Mouse (Mus musculus) urinary bladder, postnatal 36 days (tissue): ENCODE data around the gene Smpx.
A peak's percentile ranks its signal among the peaks of the same experiment; 100 is the strongest.

ENCODE experiments used
- DNase-seq, 2 experiments: peaks; one replicate each; pipeline ENCODE4 v3.0.0; 2022; ENCODE audit warnings: low spot score in 2 of 2, mixed read lengths in 1 of 2

Smpx gene

GRCm38 (mm10) chrX:157698862-157699261 is at the start of gene Smpx:
TSS of gene Smpx (plus strand) at chrX:157698910.
- DNase-seq = no peak

GRCm38 (mm10) chrX:157655047-157655446 is 43.7 kb upstream of the Smpx start:
- DNase-seq = no peak

- DNase-seq = no peak
Measured at GRCm38 (mm10) chrX:157657356-157657755, 41.4 kb upstream of the Smpx start.

GRCm38 (mm10) chrX:157671820-157672219 is 26.9 kb upstream of the Smpx start:
- DNase-seq = no peak

DNA sequence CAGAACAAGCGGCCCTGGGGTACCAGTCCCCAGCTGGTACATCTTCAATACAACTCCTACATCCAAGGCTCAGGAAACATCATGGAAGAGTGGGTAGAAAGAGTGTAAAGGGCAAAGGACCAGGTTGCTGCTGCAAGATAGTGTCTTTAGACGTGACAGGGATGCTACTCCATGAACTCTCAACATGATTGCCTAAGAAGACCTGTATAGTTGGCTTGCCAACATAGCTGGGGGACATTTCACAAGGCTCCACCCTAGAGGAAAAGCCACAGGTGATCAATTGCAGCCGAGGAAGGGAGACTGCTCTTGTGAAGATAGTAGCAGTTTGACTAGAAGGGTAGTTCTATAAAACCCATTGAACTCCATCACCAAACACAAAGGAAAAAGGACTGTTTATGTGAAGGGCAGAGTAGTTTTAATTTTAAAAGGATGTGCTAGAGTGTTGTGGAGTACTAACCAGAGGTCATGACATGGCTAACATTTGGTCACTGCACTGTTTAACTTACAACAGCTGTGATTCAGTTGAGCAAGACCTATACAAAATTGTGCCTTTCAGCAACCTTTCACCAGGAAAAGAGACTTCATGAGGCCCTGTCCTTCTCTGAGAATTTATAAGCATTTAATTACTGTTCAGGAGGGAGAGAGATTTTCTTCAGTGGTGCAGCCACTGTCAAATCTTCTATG is 23.9 kb upstream of the Smpx start:
- DNase-seq = no peak

- DNase-seq = no peak
Measured at GRCm38 (mm10) chrX:157691186-157691585, 7.5 kb upstream of the Smpx start.

DNA sequence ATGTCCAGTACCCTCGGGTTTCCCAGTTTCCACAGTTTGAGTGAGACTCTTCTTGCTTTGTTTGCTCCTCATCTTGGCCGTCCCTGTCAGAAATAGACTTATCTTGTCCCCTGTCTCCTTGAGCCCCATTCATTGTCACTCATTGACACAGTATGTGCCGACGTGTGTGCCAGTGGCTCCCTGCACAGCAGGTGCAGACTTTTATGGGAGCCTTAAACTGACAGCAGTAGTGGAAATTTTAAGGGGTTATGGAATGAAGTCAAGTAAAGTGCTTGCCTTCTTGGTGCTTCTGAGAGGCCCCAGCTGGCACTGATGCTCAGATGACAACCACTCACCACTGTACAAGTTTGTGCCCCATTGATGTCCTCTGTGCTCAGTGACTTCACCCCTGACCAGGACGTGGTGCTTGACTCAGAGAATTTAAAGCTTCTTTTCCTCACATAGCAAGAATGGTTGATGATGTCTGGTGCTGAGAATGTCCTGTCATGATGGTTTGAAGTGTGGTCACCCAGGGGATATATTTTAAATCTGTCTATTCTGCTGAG is 1.0 kb upstream of the Smpx start:
- no peak for DNase-seq

DNA sequence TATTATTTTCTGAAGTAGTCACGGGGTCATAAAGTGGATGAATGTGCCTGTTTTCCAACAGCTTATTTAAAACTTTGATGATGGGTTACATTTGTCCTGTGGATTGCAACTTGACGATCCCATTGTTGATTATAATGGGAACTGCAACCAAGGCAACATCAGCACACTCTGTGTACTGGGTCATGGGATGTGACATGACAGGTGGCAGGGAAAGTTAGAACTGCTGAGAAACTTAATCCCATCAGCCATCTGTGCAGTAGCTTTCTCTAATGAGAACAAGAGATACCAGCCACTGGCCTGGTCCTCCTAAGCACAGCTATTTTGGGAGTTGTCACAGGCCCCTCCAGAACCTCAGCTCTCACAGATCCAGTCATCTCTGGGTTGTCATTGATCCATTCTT is 8.5 kb downstream of the Smpx start:
- DNase-seq = no peak

DNA sequence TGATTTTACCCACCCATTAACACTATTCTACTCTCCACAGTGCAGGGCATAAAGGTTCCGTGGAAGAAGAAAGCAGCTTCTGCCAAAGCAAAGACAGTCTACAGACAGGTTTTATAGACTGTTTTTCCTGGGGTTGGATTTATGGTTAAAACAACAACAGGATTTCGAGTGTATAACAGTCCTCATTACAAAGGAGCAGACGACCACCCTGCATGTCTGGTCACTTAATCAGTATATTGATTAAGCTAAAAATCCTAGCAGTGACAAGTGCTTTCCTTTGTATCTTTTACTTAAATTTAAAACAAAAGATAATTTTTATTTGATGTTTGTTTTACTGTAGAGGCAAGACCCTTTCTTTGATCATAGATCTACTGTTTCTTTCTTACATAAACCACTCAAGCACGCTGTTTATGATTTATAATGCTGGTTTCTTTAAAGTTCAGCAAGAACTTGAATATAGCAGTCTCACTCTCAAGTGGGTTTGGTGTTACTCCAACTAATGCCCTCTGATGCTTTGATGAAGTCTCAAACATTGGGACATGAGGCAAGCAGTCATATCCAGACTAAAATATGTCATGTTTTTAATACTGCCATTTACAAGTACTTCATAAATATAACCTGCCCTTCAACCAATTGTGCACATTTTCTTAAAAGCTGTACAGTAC is 10.0 kb downstream of the Smpx start:
- DNase-seq = no peak

DNA sequence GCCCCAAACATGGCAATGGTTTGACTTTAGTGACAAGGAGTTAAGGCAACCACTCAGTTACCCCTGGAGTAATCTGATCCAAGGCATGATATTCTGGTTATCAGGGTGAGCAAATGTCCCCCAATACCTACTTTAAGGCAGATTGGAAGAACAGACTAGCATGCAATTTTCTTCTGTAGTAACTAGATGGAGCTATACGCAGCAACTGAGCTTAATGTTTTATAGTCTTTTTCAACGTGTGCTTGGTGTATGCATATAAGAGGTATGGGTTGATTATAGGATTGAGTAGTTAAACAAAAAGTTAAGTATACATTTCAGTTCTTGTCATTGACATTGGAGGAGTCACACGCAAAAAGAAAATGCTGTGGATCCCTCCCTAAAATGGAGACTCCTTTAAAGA is 21.2 kb downstream of the Smpx start:
- DNase-seq = no peak

- DNase-seq = no peak
Measured at GRCm38 (mm10) chrX:157730622-157731341, 32.1 kb downstream of the Smpx start.

- peak; percentile 11 to 47 for DNase-seq
Measured at GRCm38 (mm10) chrX:157731658-157732314, 33.1 kb downstream of the Smpx start.

- DNase-seq = no peak
Measured at GRCm38 (mm10) chrX:157732346-157732745, 33.6 kb downstream of the Smpx start.

DNA sequence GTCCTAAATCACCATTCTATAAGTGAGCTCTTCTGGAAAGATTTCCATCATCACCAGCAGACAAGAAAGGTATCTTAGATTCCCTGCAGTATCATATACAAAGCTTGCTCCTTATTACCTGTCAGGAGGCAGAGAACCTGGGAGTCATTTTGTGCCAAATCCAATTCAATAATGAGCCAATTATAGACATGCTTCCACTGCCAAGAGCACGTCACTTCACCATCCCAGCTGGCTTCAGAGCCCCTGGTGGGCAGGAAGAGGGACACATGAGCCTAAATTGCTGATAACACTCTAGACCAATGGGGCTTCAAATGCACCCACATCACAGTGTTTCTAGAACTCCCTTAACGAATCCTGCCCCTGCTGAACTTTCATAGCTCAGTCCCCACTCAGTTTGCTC is 35.1 kb downstream of the Smpx start:
- no peak for DNase-seq

GRCm38 (mm10) chrX:157734341-157734740 is 35.6 kb downstream of the Smpx start:
- no peak for DNase-seq

DNA sequence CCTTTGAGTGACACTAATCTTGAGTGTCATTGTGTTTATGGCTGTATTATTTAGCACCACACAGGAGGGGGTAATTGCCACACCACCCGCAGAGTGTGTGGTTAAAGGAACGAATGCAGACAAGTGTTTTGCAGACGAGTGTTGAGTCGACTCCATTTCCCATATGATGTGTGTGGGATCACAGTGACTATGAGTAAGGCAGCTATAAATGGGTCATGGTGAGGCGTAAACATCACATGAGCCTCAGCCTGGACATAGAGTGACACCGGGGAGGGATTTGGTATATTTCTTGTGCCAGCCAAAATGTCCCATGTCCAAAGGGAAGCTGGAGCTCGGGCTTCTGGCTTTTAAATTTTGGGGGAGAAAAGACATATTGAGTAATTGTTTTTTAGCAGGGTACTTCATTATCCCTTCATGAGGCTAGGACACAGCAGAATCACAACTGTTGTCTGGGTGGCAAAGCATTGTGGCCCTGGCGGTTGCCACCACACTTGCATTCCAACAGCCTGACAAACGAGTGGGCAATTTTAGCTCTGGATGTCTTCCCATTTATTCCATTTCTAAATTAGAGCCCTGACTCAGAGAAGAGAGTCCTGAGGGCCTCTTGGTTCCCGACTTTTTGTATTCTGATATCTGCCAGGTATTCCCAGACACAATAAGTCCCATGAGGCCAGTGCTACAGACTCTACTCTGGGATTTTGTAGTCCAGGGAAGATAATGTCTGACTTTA is 49.3 kb downstream of the Smpx start:
- DNase-seq = no peak

DNA sequence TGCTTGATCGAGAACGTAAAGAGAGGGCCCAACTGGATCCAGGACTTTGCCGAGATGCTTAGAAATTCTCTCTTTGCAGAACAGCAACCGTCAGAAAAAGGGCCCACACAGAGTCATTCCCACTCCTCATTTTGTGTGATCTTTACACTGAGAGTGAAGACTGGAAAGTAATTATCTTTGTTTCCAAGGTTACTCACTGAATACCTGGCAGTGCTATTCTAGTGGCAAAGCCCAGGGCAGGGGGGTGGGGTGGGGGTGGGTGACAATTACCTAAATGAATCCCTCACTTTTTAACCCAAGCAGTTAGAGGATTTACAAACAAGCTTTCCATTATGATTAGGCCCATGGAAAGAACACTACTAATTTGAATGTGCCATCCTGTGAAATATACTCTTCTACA is 55.8 kb downstream of the Smpx start:
- DNase-seq = no peak

DNA sequence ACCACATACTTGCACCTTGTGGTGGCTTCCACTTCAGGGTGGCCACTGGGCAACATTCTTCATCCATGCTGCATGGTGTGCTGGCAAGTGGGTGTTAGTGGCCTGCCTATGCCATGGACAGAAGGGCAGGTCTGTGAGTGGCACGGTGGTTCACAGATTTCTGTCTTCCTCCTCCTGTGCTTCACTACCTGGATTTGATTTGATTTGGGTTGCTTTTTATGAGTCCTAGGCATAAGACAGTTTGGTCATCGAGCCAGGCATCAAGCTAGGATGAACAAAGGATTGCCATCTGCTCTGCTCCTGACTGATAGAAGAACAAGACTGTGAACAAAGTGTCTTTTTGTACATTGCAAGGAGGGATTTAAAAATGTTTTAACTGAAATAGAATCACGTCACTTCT is 63.8 kb downstream of the Smpx start:
- DNase-seq = no peak

DNA sequence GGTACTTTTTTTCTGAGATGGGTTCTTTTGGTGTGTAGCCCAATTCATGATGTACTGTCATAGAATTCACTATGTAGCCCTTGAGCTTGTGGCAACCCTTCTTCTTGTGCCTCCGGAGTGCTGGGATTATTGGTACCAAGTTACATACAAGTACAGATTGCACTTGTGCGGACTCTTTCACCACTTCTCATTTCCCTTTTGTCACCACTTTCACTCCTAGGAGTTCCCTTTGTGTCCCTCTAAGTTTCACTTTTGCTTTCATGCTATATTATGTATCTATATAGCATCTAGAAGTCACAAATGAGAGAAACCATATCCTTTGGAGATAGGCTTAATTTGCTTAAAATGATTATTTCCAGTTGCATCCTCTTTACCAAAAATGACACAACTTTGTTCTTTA is 103.0 kb downstream of the Smpx start:
- no peak for DNase-seq
